Mouse (Mus musculus) lung, postnatal 0 days (tissue): ENCODE measurements at regions not wholly inside any gene's neighbourhood (a gene's known extent, or its start where the extent isn't known, plus 50 kb on each side); places are given as distances from the start of the nearest gene placed in this dataset.

Experiments
- ATAC-seq: fragments of 200-750 bp; cut with Nextera tagmentation; 2 replicates; pipeline ENCODE4 v1.8.0; 2017; ENCODE audit warnings: moderate library complexity
- DNase-seq: peaks from one replicate; pipeline ENCODE4 v3.0.0-alpha.2; 2016; ENCODE audit warnings: low spot score
- H3K27ac ChIP-seq: fragments of 300-500 bp; sonication (generic); 2 replicates; pipeline ENCODE4 v1.5.1; 2014; ENCODE audit warnings: antibody characterized with exemption, mild to moderate bottlenecking, low read length, mixed read lengths
- H3K27me3 ChIP-seq: fragments of 300-500 bp; sonication (generic); replicated peaks from 2 replicates; pipeline ENCODE4 v1.6.1; 2014; ENCODE audit warnings: low read length, mixed read lengths; ENCODE audit not compliant: insufficient read depth
- H3K36me3 ChIP-seq: fragments of 300-500 bp; sonication (generic); 2 replicates; pipeline ENCODE4 v1.6.1; 2014; ENCODE audit warnings: low read length, mixed read lengths; ENCODE audit not compliant: insufficient read depth
- H3K4me1 ChIP-seq: fragments of 300-500 bp; sonication (generic); 2 replicates; pipeline ENCODE4 v1.6.1; 2014; ENCODE audit warnings: antibody characterized with exemption, low read depth, low read length, mixed read lengths; ENCODE audit not compliant: insufficient read depth
- H3K4me2 ChIP-seq: fragments of 300-500 bp; sonication (generic); replicated peaks from 2 replicates; pipeline ENCODE4 v1.6.1; 2014; ENCODE audit warnings: low read depth, mild to moderate bottlenecking, low read length, moderate library complexity, mixed read lengths
- H3K4me3 ChIP-seq: fragments of 300-500 bp; sonication (generic); 2 replicates; pipeline ENCODE4 v1.5.1; 2014; ENCODE audit warnings: low read depth, low read length
- H3K9ac ChIP-seq: fragments of 300-500 bp; sonication (generic); replicated peaks from 2 replicates; pipeline ENCODE4 v1.6.1; 2014; ENCODE audit warnings: low read depth, mild to moderate bottlenecking
- H3K9me3 ChIP-seq: fragments of 300-500 bp; sonication (generic); 2 replicates; pipeline ENCODE4 v1.6.1; 2016; ENCODE audit warnings: low read length, mixed read lengths
- CTCF ChIP-seq: IDR thresholded peaks from 2 replicates; pipeline ENCODE4 v1.5.1; 2016; ENCODE audit warnings: antibody characterized with exemption, mild to moderate bottlenecking
- EP300 ChIP-seq: IDR thresholded peaks from 2 replicates; pipeline ENCODE4 v1.6.1; 2016; ENCODE audit warnings: antibody characterized with exemption, mild to moderate bottlenecking, control low read depth
- WGBS: fragments of 180-500 bp; shearing (Covaris S2); extraction: QIAGEN DNeasy Blood & Tissue Kit; methylation state at CpG from one replicate; pipeline ENCODE4 v1.1.7; 2014; 5-methylcytosine and 5-hydroxymethylcytosine counted together

DNA sequence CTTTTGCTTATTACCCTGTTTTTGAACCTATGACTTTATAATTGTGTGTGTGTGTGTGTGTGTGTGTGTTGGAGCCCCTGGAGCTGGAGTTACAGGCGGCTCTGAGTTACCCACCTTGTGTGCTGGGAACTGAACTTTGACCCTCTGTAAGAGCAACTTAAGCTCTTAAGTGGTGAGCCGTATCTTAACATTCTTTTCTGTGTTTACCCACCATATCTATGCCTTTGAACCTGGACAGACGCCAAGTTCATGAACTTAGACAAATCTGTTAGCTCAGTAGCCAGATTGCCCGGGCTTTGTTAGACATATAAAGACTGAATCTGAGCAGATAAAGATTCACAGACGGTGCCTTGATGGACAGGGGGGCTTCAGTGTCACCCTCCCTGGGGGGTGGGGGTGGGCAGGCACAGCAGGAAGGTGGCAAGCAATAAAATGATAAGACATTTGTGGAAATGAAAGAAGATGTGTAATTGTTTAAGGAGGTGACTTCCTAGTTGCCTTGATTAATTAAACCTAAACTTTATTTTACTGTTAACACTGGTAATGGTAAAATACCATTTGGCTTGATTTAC, 58.1 kb upstream of the Rasl11b start:
- H3K27me3 ChIP-seq, result no peaks in the 10 kb centered on the region
- H3K9ac ChIP-seq, result no peak overlapping the region
- H3K4me3 ChIP-seq, result no peak overlapping the region
- H3K9me3 ChIP-seq, result no peaks in the 10 kb centered on the region
- TF ChIP-seq EP300 (peak; percentile 60), CTCF (no peak)
- no peak overlapping the region for H3K4me2 ChIP-seq
- DNase-seq, result peak; percentile 88
- WGBS, result 20% methylated on average over 5 of the region's 5 CpGs
- no peaks in the 10 kb centered on the region for H3K4me1 ChIP-seq
- peak overlapping the region; percentile 55; the same call in 1 of the 2 replicates for H3K27ac ChIP-seq
- ATAC-seq, result peak; percentile 91
- no peaks in the 10 kb centered on the region for H3K36me3 ChIP-seq

DNA sequence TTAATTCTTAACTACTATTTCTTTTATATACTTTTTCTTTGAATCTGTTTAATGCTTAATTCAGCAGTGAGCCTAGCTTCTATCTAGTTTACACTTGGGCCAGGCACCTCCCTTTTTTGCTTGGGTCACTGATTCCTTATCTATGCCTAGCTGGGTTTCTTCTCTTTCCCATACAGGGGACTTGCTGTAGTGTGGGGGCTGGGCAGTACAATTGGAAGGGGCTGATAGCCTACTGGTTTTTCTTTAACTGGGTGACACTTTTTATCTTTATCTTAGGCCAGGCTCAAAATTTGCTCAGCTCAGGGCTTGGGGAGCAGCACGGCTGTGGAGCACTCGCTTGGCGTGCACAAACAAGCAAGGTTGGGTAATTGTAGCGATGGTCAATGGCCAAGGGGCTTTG, 51.1 kb upstream of the Rasl11b start:
- no peaks in the 10 kb centered on the region for H3K36me3 ChIP-seq

DNA sequence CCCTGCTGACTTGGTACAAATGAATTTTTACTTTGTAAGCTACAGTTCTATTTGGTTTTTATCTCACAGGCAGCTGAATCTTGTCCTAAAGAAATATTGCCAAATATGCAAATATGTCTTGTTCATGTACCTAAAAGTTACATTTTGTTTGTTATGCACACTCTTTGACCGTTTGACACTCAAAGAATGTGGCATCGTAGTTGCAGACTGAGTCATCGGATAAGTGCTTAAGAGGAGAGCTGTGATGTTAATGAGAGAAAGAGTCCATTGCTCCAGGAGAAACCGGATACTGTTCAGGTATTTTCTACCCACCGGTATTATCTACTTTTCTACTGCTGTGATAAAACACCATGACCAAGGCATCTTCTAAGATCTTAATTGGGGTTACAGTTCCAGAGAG, 50.3 kb upstream of the Rasl11b start:
- peak; percentile 76 for ATAC-seq
- TF ChIP-seq CTCF, result no peak
- TF ChIP-seq EP300, result peak; percentile 89
- H3K27me3 ChIP-seq, result no peaks in the 10 kb centered on the region
- 46% methylated on average over 5 of the region's 5 CpGs for WGBS
- peak; percentile 84 for DNase-seq
- no peak overlapping the region for H3K27ac ChIP-seq
- H3K4me1 ChIP-seq, result peaks cover 10% of the 10 kb centered on the region; the same call in 1 of the 2 replicates
- no peak overlapping the region for H3K4me2 ChIP-seq
- H3K4me3 ChIP-seq, result no peak overlapping the region
- H3K36me3 ChIP-seq, result no peaks in the 10 kb centered on the region
- no peaks in the 10 kb centered on the region for H3K9me3 ChIP-seq
- no peak overlapping the region for H3K9ac ChIP-seq

More for the DNA sequence above, 51.1 kb upstream of the Rasl11b start:
- no peak for TF ChIP-seq EP300
- no peak for TF ChIP-seq CTCF
- Histone ChIP-seq H3K4me2 (no peak overlapping the region), H3K9ac (no peak overlapping the region), H3K27ac (no peak overlapping the region), H3K9me3 (no peaks in the 10 kb centered on the region), H3K4me1 (peaks cover 10% of the 10 kb centered on the region; the same call in 1 of the 2 replicates), H3K27me3 (no peaks in the 10 kb centered on the region), H3K4me3 (no peak overlapping the region)
- WGBS, result 67% methylated on average over 4 of the region's 4 CpGs
- ATAC-seq (no peak), DNase-seq (no peak)
